Mouse (Mus musculus) megakaryocyte, embryonic 14.5 days (primary cell): ENCODE data around the gene Eefsec.

Experiments used
- FLI1 ChIP-seq: IDR thresholded peaks from 2 replicates; pipeline ENCODE4 v1.6.1; 2012; ENCODE audit warnings: low read length, inconsistent platforms, mixed read lengths
- GATA1 ChIP-seq: IDR thresholded peaks from 3 replicates; pipeline ENCODE4 v1.6.1; 2012; ENCODE audit warnings: mixed read lengths, low read length, inconsistent platforms, borderline replicate concordance

GRCm38 (mm10) chr6:88369851-88370635, 76.3 kb downstream of the Eefsec start:
- TF ChIP-seq GATA1, result no peak
- TF ChIP-seq FLI1, result no peak
